Mouse (Mus musculus) frontal cortex, adult 2 months (tissue): ENCODE measurements around the gene Gm17359. TPM values are rescaled to one million over a fixed set of nuclear protein-coding genes. Genes with fewer than 3 reads are reported as not detected.

Experiments
- DNase-seq, 2 experiments: peaks; one replicate each; pipeline ENCODE4 v3.0.0; 2022; ENCODE audit warnings: low spot score in 1 of 2; ENCODE audit errors: extremely low spot score in 1 of 2
- polyA plus RNA-seq: library from polyadenylated mRNA; depleted of rRNA; stranded (reverse); fragments of >200 nt; gene quantifications from 2 replicates; pipeline ENCODE4 v1.2.3, GENCODE M21; 2012

The Gm17359 gene
- polyA plus RNA-seq, 1 experiment, result not detected

GRCm38 (mm10) chr3:79342961-79343735, 6.7 kb downstream of the Gm17359 start:
- no peak for DNase-seq

- no peak for DNase-seq
Observed at GRCm38 (mm10) chr3:79349311-79349710, 12.8 kb downstream of the Gm17359 start.

GRCm38 (mm10) chr3:79358721-79359120, 22.3 kb downstream of the Gm17359 start:
- DNase-seq, result no peak

GRCm38 (mm10) chr3:79360317-79361101, 24.0 kb downstream of the Gm17359 start:
- DNase-seq, result peak in 1 of 2 experiments; percentile 10

GRCm38 (mm10) chr3:79366098-79366497, 29.6 kb downstream of the Gm17359 start:
- DNase-seq, result peak in 1 of 2 experiments; percentile 57

- DNase-seq, result no peak
Observed at GRCm38 (mm10) chr3:79368306-79368705, 31.8 kb downstream of the Gm17359 start.

GRCm38 (mm10) chr3:79370385-79370929, 34.0 kb downstream of the Gm17359 start:
- no peak for DNase-seq

- no peak for DNase-seq
Observed at GRCm38 (mm10) chr3:79371506-79372195, 35.2 kb downstream of the Gm17359 start.

GRCm38 (mm10) chr3:79373930-79374329, 37.5 kb downstream of the Gm17359 start:
- no peak for DNase-seq

- no peak for DNase-seq
Observed at GRCm38 (mm10) chr3:79378086-79378485, 41.6 kb downstream of the Gm17359 start.

- no peak for DNase-seq
Observed at GRCm38 (mm10) chr3:79379255-79379836, 42.9 kb downstream of the Gm17359 start.

GRCm38 (mm10) chr3:79379873-79380595, 43.6 kb downstream of the Gm17359 start:
- no peak for DNase-seq

- no peak for DNase-seq
Observed at GRCm38 (mm10) chr3:79381398-79381797, 44.9 kb downstream of the Gm17359 start.

GRCm38 (mm10) chr3:79385434-79386029, 49.1 kb downstream of the Gm17359 start:
- no peak for DNase-seq

GRCm38 (mm10) chr3:79389081-79389480, 52.6 kb downstream of the Gm17359 start:
- no peak for DNase-seq

- DNase-seq, result no peak
Observed at GRCm38 (mm10) chr3:79400552-79400951, 64.1 kb downstream of the Gm17359 start.

- DNase-seq, result peak; percentile 20 to 74
Observed at GRCm38 (mm10) chr3:79402056-79402455, 65.6 kb downstream of the Gm17359 start.

GRCm38 (mm10) chr3:79408546-79408945, 72.1 kb downstream of the Gm17359 start:
- DNase-seq, result no peak

- DNase-seq, result no peak
Observed at GRCm38 (mm10) chr3:79409927-79410628, 73.6 kb downstream of the Gm17359 start.
